Mouse (Mus musculus) limb, embryonic 10.5 days (tissue): Measurements from ENCODE around the gene Unc119b. TPM values are rescaled to one million over a fixed set of nuclear protein-coding genes. Genes with fewer than 3 reads are reported as not detected.
"Not testable (repeated sequence)": the region's sequence is repeated elsewhere in the genome, so short reads cannot be mapped to it uniquely, and the experiment has no call there.

Experiments used
- DNase-seq: peaks from one replicate; pipeline ENCODE4 v3.0.0-alpha.2; 2017; ENCODE audit warnings: low spot score
- H3K27ac ChIP-seq: fragments of 300-500 bp; sonication (generic); 2 replicates; pipeline ENCODE4 v1.5.1; 2016; ENCODE audit warnings: mild to moderate bottlenecking
- H3K27me3 ChIP-seq: fragments of 300-500 bp; sonication (generic); 2 replicates; pipeline ENCODE4 v1.6.1; 2016; ENCODE audit warnings: low read depth, mild to moderate bottlenecking; ENCODE audit not compliant: poor library complexity, severe bottlenecking
- H3K36me3 ChIP-seq: fragments of 300-500 bp; sonication (generic); 2 replicates; pipeline ENCODE4 v1.6.1; 2016; ENCODE audit warnings: mild to moderate bottlenecking, moderate library complexity
- H3K4me1 ChIP-seq: fragments of 300-500 bp; sonication (generic); 2 replicates; pipeline ENCODE4 v1.6.1; 2016
- H3K4me3 ChIP-seq: fragments of 300-500 bp; sonication (generic); 2 replicates; pipeline ENCODE4 v1.5.1; 2016; ENCODE audit warnings: mild to moderate bottlenecking, moderate library complexity
- H3K9me3 ChIP-seq: fragments of 300-500 bp; sonication (generic); replicated peaks from 2 replicates; pipeline ENCODE4 v1.6.1; 2016; ENCODE audit warnings: mild to moderate bottlenecking
- WGBS: fragments of 180-500 bp; shearing (Covaris S2); methylation state at CpG from one replicate; pipeline ENCODE4 v1.1.7; 2016; 5-methylcytosine and 5-hydroxymethylcytosine counted together
- polyA plus RNA-seq: library from polyadenylated mRNA; unstranded; fragments of >200 nt; fragmentation: Nextera tagmentation; extraction: Ambion mirVana; gene quantifications from 2 replicates; pipeline ENCODE4 v1.2.1, GENCODE M21; 2016

Unc119b gene
- polyA plus RNA-seq, 1 experiment from 2014 or later, result 77.0 TPM

GRCm38 (mm10) chr5:115165895-115166814 is 31.4 kb upstream of the Unc119b start:
- Histone ChIP-seq H3K4me1 (peaks cover 50% of the 10 kb centered on the region), H3K4me3 (no peak overlapping the region), H3K27ac (peak overlapping the region; percentile 74), H3K36me3 (no peaks in the 10 kb centered on the region; the same call in 1 of the 2 replicates), H3K27me3 (no peaks in the 10 kb centered on the region), H3K9me3 (no peaks in the 10 kb centered on the region)
- WGBS, result 62% methylated on average over 11 of the region's 11 CpGs
- no peak for DNase-seq

DNA sequence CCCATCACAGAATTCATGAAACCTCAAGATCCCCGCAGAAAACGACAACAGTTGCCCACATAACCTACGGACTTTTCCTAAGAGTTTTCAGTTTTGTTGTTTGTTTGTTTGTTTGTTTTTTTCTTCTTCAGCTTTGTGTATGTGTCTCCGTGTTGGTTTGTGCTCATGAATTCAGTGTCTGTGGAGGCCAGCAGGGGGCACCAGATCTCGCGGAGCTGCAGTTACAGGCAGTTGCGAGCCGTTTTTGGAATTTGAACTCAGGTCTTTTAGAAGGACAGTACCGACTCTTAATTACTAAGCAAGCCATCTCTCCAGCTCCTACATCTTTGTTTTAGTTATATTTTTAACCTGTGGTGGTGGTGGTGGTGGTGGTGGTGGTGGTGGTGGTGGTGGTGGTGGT is 30.6 kb upstream of the Unc119b start:
- DNase-seq, result no peak
- no peaks in the 10 kb centered on the region; the same call in 1 of the 2 replicates for H3K36me3 ChIP-seq
- no peaks in the 10 kb centered on the region for H3K9me3 ChIP-seq
- no peak overlapping the region for H3K4me3 ChIP-seq
- no peaks in the 10 kb centered on the region for H3K27me3 ChIP-seq
- WGBS, result 67% methylated on average over 9 of the region's 9 CpGs
- H3K27ac ChIP-seq, result no peak overlapping the region
- H3K4me1 ChIP-seq, result peaks cover 58% of the 10 kb centered on the region

- not testable (repeated sequence) for H3K27ac ChIP-seq, DNase-seq, H3K36me3 ChIP-seq, H3K27me3 ChIP-seq, H3K9me3 ChIP-seq, H3K4me3 ChIP-seq
- peaks cover 63% of the 10 kb centered on the region for H3K4me1 ChIP-seq
- 84% methylated on average over 4 of the region's 4 CpGs for WGBS
These were observed 29.7 kb upstream of the Unc119b start for GRCm38 (mm10) chr5:115164446-115164845.

DNA sequence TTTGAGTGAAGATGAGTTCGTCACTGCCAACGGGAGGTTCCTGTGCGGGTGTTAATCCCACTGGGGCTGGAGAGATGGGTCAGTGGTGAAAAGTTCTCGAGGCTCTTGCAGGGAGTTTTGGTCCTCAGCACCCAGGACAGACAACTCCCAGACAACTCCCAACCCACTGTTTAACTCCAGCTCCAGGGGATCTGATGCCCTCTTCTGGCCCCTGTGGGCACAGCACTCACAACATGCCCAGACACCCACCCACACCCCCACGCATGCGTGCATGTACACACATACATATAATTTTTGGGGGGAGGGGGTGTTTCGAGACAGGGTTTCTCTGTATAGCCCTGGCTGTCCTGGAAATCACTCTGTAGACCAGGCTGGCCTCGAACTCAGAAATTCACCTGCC is 28.8 kb upstream of the Unc119b start:
- Histone ChIP-seq H3K9me3 (no peaks in the 10 kb centered on the region), H3K27ac (peak overlapping the region; percentile 50; the same call in 1 of the 2 replicates), H3K27me3 (no peaks in the 10 kb centered on the region), H3K36me3 (no peaks in the 10 kb centered on the region), H3K4me1 (peaks cover 64% of the 10 kb centered on the region), H3K4me3 (peak overlapping the region; percentile 2; the same call in 1 of the 2 replicates)
- peak; percentile 57 for DNase-seq
- 41% methylated on average over 8 of the region's 8 CpGs for WGBS

DNA sequence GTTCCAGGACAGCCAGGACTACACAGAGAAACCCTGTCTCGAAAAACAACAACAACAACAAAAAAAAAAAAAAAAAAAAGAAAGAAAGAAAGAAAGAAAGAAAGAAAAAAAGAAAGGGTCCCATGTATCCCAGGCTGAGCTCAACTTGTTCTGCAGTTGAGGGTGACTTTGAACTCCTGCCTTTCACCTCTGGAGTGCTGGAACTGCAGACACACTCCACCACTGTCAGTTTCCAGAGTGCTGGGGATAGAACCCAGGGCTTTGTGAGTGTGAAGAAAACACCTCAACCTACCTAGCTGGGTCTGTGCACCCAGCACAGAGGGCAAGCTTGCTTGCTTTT is 27.1 kb upstream of the Unc119b start:
- H3K4me3 ChIP-seq, H3K27ac ChIP-seq, H3K9me3 ChIP-seq, H3K36me3 ChIP-seq, DNase-seq, H3K27me3 ChIP-seq: not testable (repeated sequence)
- WGBS, result 93% methylated on average over 1 of the region's 1 CpGs
- peaks cover 51% of the 10 kb centered on the region for H3K4me1 ChIP-seq

DNA sequence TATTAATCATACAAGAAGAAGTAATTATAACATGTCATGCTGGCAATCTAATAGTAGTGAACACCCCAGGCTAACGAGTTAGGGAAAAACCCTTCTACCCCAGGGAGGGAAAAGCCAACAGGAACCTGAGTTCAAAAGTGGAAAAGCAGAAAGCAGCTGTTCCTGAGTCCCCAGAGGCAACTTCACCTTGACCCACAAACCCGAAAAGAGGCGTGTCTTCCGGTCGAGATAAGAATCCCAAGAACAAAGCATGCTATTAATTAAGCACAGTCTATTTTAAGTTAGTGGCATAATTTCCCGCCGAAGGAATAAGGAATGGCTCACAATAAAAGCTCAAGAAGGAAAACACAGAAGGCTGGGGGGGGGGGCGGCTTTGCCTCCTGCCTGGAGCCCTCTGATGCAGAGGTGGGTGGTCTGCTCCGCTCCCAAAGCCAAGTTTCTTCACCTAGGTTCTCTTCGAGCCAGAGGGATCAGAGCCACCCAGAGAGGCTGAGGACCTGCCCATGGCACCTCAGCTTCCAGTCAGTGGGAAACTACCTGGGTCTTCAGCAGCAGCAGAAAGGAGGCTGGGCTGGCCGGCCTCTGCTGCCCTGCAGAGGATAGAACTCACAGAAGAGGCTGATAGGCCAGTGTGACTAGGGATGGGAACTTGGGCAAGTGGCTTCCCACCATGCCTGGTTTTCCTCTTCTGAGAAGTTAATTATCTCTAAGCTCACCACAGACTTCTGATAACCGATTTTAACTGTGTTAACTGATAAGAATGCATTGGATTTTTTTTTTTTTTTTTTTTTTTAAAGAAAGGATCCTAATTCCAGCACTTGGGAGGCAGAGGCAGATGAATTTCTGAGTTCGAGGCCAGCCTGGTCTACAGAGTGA is 26.5 kb upstream of the Unc119b start:
- DNase-seq, result peak; percentile 46
- peak overlapping the region; percentile 79 for H3K27ac ChIP-seq
- no peaks in the 10 kb centered on the region for H3K27me3 ChIP-seq
- peaks cover 51% of the 10 kb centered on the region for H3K4me1 ChIP-seq
- H3K4me3 ChIP-seq, result peak overlapping the region; percentile 17; the same call in 1 of the 2 replicates
- H3K36me3 ChIP-seq, result no peaks in the 10 kb centered on the region
- H3K9me3 ChIP-seq, result no peaks in the 10 kb centered on the region
- WGBS, result 44% methylated on average over 13 of the region's 13 CpGs

- peaks cover 52% of the 10 kb centered on the region for H3K4me1 ChIP-seq
- WGBS, result 75% methylated on average over 6 of the region's 6 CpGs
- H3K36me3 ChIP-seq, result 0 out of 2 replicates have a peak, but pooled peaks cover 2% of the 10 kb centered on the region
These were observed 25.9 kb upstream of the Unc119b start for GRCm38 (mm10) chr5:115160655-115161054.

DNA sequence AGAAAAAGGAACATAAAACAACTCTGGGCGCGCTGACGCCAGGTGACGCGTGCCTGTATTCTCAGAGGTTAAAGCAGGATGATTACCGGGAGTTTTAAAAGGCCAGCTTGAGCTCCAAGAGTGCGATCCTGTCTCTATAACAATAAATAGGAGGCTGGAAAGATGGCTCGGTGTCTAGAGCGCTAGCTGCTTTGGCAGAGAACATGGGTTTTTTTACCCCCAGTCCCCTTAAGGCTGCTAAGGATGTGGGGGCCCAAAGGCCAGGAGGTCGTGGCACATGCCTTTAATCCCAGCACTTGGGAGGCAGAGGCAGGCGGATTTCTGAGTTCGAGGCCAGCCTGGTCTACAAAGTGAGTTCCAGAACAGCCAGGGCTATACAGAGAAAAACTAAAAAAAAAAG is 24.4 kb upstream of the Unc119b start:
- Histone ChIP-seq H3K27ac (peak overlapping the region; percentile 98), H3K4me1 (peaks cover 66% of the 10 kb centered on the region), H3K36me3 (peaks cover 15% of the 10 kb centered on the region), H3K9me3 (no peaks in the 10 kb centered on the region), H3K27me3 (no peaks in the 10 kb centered on the region), H3K4me3 (peak overlapping the region; percentile 83)
- 42% methylated on average over 12 of the region's 12 CpGs for WGBS
- DNase-seq, result no peak

More at GRCm38 (mm10) chr5:115160655-115161054, 25.9 kb upstream of the Unc119b start:
- Histone ChIP-seq H3K27ac (peak overlapping the region; percentile 79), H3K9me3 (no peaks in the 10 kb centered on the region), H3K4me3 (no peak overlapping the region), H3K27me3 (no peaks in the 10 kb centered on the region)
- DNase-seq, result no peak

- WGBS, result under 1% methylated on average over 78 of the region's 78 CpGs
- Histone ChIP-seq H3K27me3 (no peaks in the 10 kb centered on the region), H3K27ac (peak within 1 kb of the TSS; percentile 98), H3K4me1 (peaks cover 64% of the 10 kb centered on the region), H3K4me3 (peak within 1 kb of the TSS; percentile 83), H3K36me3 (peaks cover 22% of the 10 kb centered on the region), H3K9me3 (no peaks in the 10 kb centered on the region)
- DNase-seq, result peak; percentile 99
These were observed 23.5 kb upstream of the Unc119b start, which contains the start of gene Mlec for GRCm38 (mm10) chr5:115158040-115158983. Gene Mlec, minus strand, starts transcription at chr5:115158179.

DNA sequence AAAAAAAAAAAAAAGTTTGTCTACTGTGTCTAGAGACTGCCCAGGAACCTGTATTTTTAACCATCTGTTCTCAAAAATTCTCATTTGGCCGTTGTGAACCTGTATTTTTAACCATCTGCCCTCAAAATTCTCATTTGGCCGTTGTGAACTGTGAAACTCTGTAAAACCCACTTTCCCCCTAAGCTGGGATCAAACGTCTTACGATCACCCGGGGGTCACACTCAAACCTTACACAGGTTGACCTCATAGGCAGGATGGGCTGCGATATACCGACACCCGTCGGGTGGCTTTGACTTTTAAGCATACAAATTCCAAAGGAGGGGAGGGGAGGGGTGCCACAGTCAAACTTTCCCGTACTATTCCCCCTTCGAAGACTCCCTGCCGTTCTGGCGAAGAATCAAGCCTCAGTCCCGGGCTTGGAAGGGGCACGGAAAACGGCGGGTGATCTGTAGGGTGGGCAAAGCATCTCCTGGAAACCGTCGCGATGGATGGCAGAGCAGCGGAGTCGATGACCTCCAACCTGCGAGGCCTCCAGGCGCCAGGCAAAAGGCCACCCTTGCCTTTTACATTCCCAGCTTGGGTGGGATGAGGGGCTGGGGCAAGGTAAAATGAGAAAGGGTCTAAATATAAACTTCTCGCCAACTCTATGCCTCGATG is 22.3 kb upstream of the Unc119b start:
- H3K27me3 ChIP-seq, result no peaks in the 10 kb centered on the region
- H3K27ac ChIP-seq, result peak overlapping the region; percentile 98
- H3K4me3 ChIP-seq, result peak overlapping the region; percentile 83
- 2% methylated on average over 26 of the region's 26 CpGs for WGBS
- DNase-seq, result peak; percentile 57
- H3K36me3 ChIP-seq, result peaks cover 35% of the 10 kb centered on the region
- no peaks in the 10 kb centered on the region for H3K9me3 ChIP-seq
- peaks cover 70% of the 10 kb centered on the region for H3K4me1 ChIP-seq

GRCm38 (mm10) chr5:115156401-115156800 is 21.6 kb upstream of the Unc119b start:
- no peaks in the 10 kb centered on the region for H3K9me3 ChIP-seq
- H3K27me3 ChIP-seq, result no peaks in the 10 kb centered on the region
- H3K4me3 ChIP-seq, result peak overlapping the region; percentile 83
- peak overlapping the region; percentile 98; the same call in 1 of the 2 replicates for H3K27ac ChIP-seq
- peaks cover 39% of the 10 kb centered on the region for H3K36me3 ChIP-seq
- H3K4me1 ChIP-seq, result peaks cover 72% of the 10 kb centered on the region
- WGBS, result 69% methylated on average over 7 of the region's 7 CpGs
- DNase-seq, result no peak
